Mouse (Mus musculus) heart, adult 2 months (tissue): ENCODE data around the gene Coa4. TPM values are rescaled to one million over a fixed set of nuclear protein-coding genes. Genes with fewer than 3 reads are reported as not detected.

Experiments
- DNase-seq, 2 experiments: peaks; one replicate each; pipeline ENCODE4 v3.0.0; 2021
- H3K27ac ChIP-seq: fragments of 200-600 bp; 2 replicates; pipeline ENCODE4 v1.8.1; 2022
- H3K27me3 ChIP-seq: fragments of 200-500 bp; 2 replicates; pipeline ENCODE4 v1.6.1; 2012; ENCODE audit warnings: mild to moderate bottlenecking, low read length, inconsistent platforms, mixed read lengths; ENCODE audit not compliant: control insufficient read depth, insufficient read depth
- H3K36me3 ChIP-seq: fragments of 200-500 bp; 2 replicates; pipeline ENCODE4 v1.6.1; 2012; ENCODE audit warnings: low read length, inconsistent platforms; ENCODE audit not compliant: control insufficient read depth, insufficient read depth
- H3K4me1 ChIP-seq: fragments of 200-500 bp; 2 replicates; pipeline ENCODE4 v1.6.1; 2011; ENCODE audit warnings: low read length; ENCODE audit not compliant: control insufficient read depth, insufficient read depth
- H3K4me3 ChIP-seq: fragments of 200-600 bp; 2 replicates; pipeline ENCODE4 v1.8.1; 2022
- H3K79me2 ChIP-seq: fragments of 200-500 bp; replicated peaks from 2 replicates; pipeline ENCODE4 v1.6.1; 2012; ENCODE audit warnings: mild to moderate bottlenecking, inconsistent platforms, low read length, moderate library complexity, mixed read lengths; ENCODE audit not compliant: control insufficient read depth, insufficient read depth
- H3K9ac ChIP-seq: fragments of 200-500 bp; 2 replicates; pipeline ENCODE4 v1.6.1; 2012; ENCODE audit warnings: low read depth, mild to moderate bottlenecking, control low read depth, inconsistent platforms, low read length, mixed read lengths
- CTCF ChIP-seq: fragments of 200-600 bp; IDR thresholded peaks from 2 replicates; pipeline ENCODE4 v1.8.1; 2022; ENCODE audit warnings: antibody characterized with exemption, mild to moderate bottlenecking, moderate library complexity
- EP300 ChIP-seq: fragments of 200-500 bp; IDR thresholded peaks from 2 replicates; pipeline ENCODE4 v1.6.1; 2011; ENCODE audit warnings: low read depth, low read length, control low read depth; ENCODE audit not compliant: insufficient read depth
- POLR2A ChIP-seq: fragments of 200-500 bp; IDR thresholded peaks from 2 replicates; pipeline ENCODE4 v1.6.1; 2011; ENCODE audit warnings: mild to moderate bottlenecking, low read depth, low read length, control low read depth; ENCODE audit not compliant: insufficient read depth
- WGBS: fragments of 180-500 bp; shearing (Covaris S2); methylation state at CpG from one replicate; pipeline ENCODE4 v1.1.7; 2018; 5-methylcytosine and 5-hydroxymethylcytosine counted together
- intact Hi-C: fragments of 180-260 bp; cut with DNase I; formaldehyde crosslinking; loops from one replicate; pipeline ENCODE4 v1.15.1; 2025
- polyA plus RNA-seq: library from polyadenylated mRNA; depleted of rRNA; stranded (reverse); fragments of >200 nt; gene quantifications from 2 replicates; pipeline ENCODE4 v1.2.3, GENCODE M21; 2012
- total RNA-seq, 2 experiments: library from RNA; stranded (reverse); gene quantifications; 2 replicates each; pipeline ENCODE4 v1.2.3; 2021

Gene Coa4
- total and polyA plus RNA-seq, 3 experiments = 14.1 to 20.0 (median 15.4) TPM

DNA sequence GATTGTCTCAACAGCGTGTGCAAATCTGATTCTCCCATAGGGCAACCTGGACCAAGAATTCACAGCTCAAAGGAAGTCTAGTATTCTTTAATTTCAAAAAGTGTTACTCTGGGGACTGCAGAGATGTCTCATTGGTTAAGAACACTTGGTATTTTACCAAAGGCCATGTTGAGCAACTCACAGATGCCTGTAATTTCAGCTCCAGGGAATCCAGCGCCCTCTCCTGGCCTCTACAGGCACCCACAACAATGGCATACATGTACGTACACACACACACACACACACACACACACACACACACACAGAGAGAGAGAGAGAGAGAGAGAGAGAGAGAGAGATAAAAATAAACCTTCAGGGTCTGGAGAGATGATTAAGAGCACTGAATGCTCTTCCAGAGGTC is 14.6 kb upstream of the Coa4 start:
- no peaks in the 10 kb centered on the region for H3K36me3 ChIP-seq
- intact Hi-C loops = loop anchor here (10.0 kb wide), 1 partner anchor 273 kb away; no protein-coding TSS in a partner anchor
- TF ChIP-seq CTCF (no peak), EP300 (no peak), POLR2A (no peak)
- H3K4me1 ChIP-seq = no peaks in the 10 kb centered on the region; the same call in 1 of the 2 replicates
- no peak overlapping the region for H3K9ac ChIP-seq
- WGBS = 59% methylated on average over 3 of the region's 3 CpGs
- no peak for DNase-seq
- H3K4me3 ChIP-seq = no peak overlapping the region
- H3K79me2 ChIP-seq = no peaks in the 10 kb centered on the region
- no peaks in the 10 kb centered on the region for H3K27me3 ChIP-seq
- no peak overlapping the region for H3K27ac ChIP-seq

DNA sequence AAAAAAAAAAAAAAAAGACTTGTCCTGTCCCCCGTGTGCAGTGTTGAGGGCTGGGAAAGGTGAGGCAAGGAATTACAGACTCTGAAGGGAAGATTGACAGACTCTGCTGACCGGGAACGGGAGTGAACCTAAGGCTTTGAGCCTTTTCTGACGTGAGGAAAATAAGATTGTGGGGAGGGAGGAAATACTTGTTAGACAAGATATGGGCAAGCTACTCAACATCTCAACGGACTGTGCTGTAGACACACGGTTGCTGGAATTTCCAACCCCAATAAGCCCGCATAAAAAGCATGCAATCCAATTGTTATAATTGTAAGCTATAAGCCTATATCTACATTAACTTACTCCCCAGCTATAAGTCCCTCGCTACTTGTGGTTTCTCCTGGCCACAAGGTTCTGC is 12.2 kb upstream of the Coa4 start:
- 48% methylated on average over 8 of the region's 8 CpGs for WGBS

DNA sequence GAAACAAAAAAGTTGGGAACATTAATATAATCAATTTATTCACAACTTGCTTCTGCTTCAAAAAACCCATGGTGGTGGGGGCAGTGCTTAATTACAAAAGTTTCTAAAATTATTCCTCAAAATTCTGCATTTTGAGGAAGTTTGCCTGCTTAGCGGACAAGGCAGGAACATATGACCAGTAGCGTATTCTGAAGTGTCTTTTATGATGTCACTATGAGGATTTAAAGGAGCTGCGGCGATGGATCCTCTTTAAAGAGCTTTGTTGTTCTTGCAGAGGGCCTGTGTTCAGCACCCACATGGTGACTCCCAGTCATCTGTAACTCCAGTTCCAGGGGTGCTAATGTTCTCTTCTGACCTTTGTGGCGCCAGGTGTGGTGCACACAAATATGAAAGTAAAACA is 6.1 kb upstream of the Coa4 start:
- intact Hi-C loops = no loop called here
- no peaks in the 10 kb centered on the region for H3K79me2 ChIP-seq
- H3K27ac ChIP-seq = no peak overlapping the region
- DNase-seq = no peak
- no peak overlapping the region for H3K4me3 ChIP-seq
- H3K9ac ChIP-seq = no peak overlapping the region
- 91% methylated on average over 5 of the region's 5 CpGs for WGBS
- H3K4me1 ChIP-seq = no peaks in the 10 kb centered on the region
- no peaks in the 10 kb centered on the region for H3K36me3 ChIP-seq
- TF ChIP-seq POLR2A = no peak
- TF ChIP-seq CTCF = no peak
- no peak for TF ChIP-seq EP300
- no peaks in the 10 kb centered on the region for H3K27me3 ChIP-seq

More for the DNA sequence above, 12.2 kb upstream of the Coa4 start:
- Histone ChIP-seq H3K9ac (no peak overlapping the region), H3K4me3 (no peak overlapping the region), H3K36me3 (no peaks in the 10 kb centered on the region), H3K79me2 (no peaks in the 10 kb centered on the region), H3K27me3 (no peaks in the 10 kb centered on the region), H3K4me1 (no peaks in the 10 kb centered on the region; the same call in 1 of the 2 replicates), H3K27ac (no peak overlapping the region)
- intact Hi-C loops = loop anchor here (10.0 kb wide), 1 partner anchor 270 kb away; no protein-coding TSS in a partner anchor
- no peak for TF ChIP-seq POLR2A
- TF ChIP-seq EP300 = no peak
- TF ChIP-seq CTCF = no peak
- DNase-seq = no peak

DNA sequence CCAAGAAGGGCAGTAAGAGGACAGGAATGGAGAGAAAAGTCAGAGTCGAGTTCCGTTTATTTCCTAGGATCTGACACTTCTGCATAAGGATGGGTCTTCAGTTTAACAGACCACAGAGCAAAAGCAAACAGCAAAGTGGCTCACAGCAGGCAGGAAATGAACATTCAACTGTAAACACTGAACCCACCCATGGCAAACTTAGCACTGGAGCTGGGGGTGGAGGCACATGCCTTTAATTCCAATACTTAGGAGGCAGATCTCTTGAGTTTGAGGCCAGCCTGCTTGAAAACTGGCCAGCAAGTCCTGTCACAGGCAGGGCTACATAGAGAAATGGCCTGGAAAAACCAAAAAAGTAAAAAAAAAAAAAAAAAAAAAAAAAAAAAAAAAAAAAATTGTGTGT is 3.4 kb upstream of the Coa4 start:
- TF ChIP-seq POLR2A = no peak
- TF ChIP-seq CTCF = no peak
- no peak for TF ChIP-seq EP300
- no peak overlapping the region for H3K9ac ChIP-seq
- H3K4me3 ChIP-seq = no peak overlapping the region
- no peak for DNase-seq
- no peaks in the 10 kb centered on the region for H3K27me3 ChIP-seq
- peaks cover 3% of the 10 kb centered on the region for H3K36me3 ChIP-seq
- no peak overlapping the region for H3K27ac ChIP-seq
- intact Hi-C loops = no loop called here
- no peaks in the 10 kb centered on the region; the same call in none of the 2 replicates for H3K4me1 ChIP-seq
- 56% methylated on average over 2 of the region's 2 CpGs for WGBS
- H3K79me2 ChIP-seq = no peaks in the 10 kb centered on the region

DNA sequence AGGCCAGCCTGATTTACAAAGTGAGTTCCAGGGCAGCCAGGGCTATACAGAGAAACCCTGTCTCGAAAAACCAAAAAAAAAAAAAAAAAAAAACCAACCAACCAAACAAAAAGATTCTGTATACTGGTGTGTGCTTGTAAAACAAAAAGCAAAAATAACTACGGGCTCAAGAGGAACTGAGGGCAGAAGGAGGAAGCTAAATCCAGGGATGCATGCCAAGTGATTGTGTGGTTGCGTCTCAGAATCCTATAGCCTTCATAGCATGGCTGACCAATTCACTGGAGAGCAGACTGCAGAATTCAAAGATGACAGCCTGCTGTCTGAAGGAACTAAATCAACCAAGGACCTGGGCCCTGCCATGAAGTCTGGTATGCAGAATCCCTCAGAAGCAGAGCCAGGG is 2.7 kb upstream of the Coa4 start:
- no peak overlapping the region for H3K4me3 ChIP-seq
- no peaks in the 10 kb centered on the region for H3K79me2 ChIP-seq
- intact Hi-C loops = no loop called here
- peaks cover 3% of the 10 kb centered on the region for H3K36me3 ChIP-seq
- H3K27ac ChIP-seq = no peak overlapping the region
- no peak for TF ChIP-seq POLR2A
- TF ChIP-seq CTCF = no peak
- no peak for TF ChIP-seq EP300
- H3K27me3 ChIP-seq = no peaks in the 10 kb centered on the region
- DNase-seq = no peak
- no peak overlapping the region for H3K9ac ChIP-seq
- H3K4me1 ChIP-seq = no peaks in the 10 kb centered on the region; the same call in none of the 2 replicates
- 47% methylated on average over 3 of the region's 3 CpGs for WGBS

DNA sequence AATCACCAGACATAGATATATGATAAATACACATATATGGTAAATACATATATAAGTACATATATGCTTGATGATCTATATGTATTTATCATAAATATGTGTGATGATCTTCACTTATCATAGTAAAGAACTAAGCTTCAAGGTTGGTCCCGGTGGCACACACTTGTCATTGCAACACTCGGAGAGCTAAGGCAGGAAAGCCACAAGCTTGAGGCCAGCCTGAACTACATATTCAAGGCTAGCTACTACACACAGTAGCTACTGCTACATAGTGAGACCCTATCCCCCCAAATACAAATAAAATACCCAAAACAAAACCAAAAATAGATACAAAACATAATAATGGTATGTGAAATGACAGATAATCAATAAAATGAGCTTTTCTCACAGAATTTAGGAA is 1.0 kb upstream of the Coa4 start:
- no peaks in the 10 kb centered on the region for H3K79me2 ChIP-seq
- H3K4me3 ChIP-seq = no peak overlapping the region
- DNase-seq = no peak
- no peaks in the 10 kb centered on the region; the same call in none of the 2 replicates for H3K4me1 ChIP-seq
- intact Hi-C loops = loop anchor here (2.0 kb wide), 1 partner anchor 47 kb away; no protein-coding TSS in a partner anchor
- TF ChIP-seq CTCF = no peak
- TF ChIP-seq EP300 = no peak
- TF ChIP-seq POLR2A = no peak
- H3K9ac ChIP-seq = no peak overlapping the region
- no peak overlapping the region for H3K27ac ChIP-seq
- no peaks in the 10 kb centered on the region for H3K27me3 ChIP-seq
- peaks cover 3% of the 10 kb centered on the region for H3K36me3 ChIP-seq
- WGBS = 74% methylated on average over 2 of the region's 2 CpGs
